Mouse (Mus musculus): ENCODE measurements at regions not wholly inside any gene's neighbourhood (a gene's known extent, or its start where the extent isn't known, plus 50 kb on each side); places are given as distances from the start of the nearest gene placed in this dataset.

DNA sequence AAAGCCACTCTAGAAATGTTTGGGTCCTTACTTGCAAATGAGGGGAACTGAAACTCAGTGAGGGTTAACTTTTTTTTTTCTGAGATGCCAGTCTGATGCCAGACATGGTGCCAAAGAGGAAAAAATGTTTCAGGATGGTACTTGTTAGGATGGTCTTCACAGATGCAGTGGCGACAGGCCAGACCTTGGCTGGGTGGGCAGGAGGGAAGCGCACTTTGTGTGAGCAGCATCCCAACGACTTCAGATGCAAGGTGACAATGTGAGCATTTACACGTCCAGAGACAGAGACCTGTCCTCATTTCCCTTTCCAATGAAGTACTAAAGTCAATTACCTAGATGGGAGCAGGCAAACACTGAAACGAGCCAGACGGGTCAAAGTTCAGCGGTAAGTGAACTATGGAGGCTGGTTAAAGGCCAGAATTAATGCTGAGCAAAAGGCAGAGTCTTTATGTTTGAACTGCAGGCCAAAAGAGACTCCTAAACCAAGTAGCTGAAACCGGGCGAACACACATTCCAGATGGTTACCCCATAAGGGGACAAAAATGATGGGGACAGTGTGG lies 213.7 kb upstream of the Ccdc122 start:
- no peak for DNase-seq (ENCODE audit: low spot score)

DNA sequence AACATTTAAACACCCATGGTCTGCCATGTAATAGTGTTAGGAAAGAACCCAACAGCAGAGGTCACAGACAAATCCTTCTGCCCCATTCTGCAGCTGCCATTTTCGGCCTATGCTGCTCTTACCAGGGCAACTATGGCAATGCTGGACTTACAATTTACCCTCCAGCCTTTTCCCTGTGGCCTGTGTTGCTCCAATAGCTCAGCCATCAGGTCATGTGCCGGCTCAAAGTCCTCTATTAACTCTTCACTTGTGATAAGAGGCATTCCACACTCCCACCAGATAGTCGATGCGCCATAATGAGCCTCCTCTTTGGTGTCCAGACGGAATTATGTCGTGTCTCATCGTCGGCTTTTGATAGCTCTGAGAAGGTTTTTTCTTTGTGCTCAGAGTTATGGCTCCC lies 214.7 kb upstream of the Ccdc122 start:
- no peak for DNase-seq (ENCODE audit: low spot score)

DNA sequence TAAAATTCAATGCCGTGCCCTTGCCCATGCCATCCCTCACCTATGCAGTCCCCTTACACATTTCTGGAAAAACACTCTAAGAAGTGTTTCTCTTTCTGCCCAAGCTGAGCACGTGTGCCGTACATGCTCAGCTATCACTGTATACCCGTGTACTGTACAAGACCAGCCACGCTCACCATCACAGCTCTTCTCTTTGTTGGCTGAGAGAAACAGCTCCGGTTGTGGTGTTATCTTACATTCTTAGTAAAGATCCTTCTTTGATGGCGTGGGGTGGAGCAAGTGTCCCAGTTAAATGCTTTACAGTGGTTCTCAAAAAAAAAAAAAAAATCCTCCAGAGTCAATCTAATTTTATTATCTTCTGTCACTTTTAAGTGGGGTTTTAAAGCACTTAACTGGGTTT lies 215.1 kb upstream of the Ccdc122 start:
- DNase-seq (ENCODE audit: low spot score): no peak

DNA sequence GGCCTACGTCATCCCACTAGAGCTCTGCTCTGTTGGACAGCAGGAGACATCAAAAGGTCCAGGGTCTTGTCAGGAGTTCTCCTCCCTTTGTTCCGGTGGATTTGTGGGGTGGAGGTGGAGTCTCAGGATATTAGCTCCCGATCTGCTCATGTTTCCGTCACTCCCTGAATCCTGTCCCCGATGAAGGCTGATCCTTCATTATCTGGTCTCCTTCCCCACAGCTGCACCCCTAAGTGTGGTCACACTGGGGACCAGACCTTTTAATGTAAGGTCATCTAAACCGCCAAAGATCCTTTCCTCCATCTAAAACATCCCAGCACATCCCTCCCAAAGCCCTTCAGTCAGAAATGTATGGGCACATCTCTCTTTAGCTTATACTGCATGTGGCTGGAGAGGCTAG lies 215.6 kb upstream of the Ccdc122 start:
- no peak for DNase-seq (ENCODE audit: low spot score)

DNA sequence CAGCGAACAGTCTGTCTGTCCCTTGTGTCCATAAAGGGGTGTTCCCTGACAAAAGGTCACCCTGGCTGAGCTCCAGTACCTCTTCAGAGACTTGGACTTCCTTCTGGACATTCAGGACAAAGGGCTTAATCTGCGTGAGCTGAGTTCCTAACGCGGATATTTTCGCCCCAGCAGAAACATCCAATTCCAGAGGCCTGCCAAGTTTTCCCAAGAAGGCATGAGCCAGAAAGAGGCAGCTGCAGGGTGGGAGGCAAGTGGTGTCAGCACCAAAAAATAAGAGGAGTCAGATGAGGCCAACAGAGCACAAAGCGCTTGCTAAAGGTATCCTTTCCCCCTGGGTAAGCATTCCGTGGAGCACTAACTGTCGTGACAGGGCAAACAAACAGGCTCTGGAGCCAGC lies 216.9 kb upstream of the Ccdc122 start:
- peak; percentile 18 for DNase-seq (ENCODE audit: low spot score)

DNA sequence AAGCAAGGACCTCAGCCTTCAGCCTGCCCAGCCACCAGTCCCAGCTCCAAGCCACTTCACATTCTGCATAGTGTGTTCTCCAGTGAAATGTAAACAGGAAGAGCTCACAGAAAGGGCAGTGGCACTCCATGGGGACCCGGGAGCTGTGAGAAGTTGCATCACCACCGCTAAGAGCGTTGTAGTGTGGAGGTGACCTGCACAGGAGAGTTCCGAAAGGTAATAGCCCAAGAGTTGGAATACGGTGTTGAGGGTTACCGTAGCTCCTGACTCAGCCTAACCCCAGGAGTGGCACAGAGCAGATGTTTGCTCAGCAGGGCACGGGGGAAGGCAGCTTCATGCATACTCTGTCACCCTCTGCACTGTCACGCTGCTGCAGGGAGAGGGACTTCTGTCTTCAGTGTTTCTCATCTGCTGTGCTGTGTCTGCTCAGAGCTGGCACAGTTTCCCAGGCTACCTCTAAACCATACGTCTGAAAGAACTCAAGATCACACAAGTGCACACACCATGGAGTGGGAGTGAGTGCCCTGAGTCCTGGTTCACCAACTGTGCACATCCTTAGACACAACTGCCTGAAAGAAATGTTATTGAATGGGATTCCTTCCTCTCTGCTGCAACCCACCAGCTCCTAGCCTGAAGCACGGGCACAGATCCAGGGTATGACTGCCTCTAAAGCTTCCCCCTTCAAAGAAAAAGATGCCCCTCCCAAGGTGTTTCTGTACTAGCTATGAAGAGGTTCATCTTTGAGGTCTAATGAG lies 218.1 kb upstream of the Ccdc122 start:
- no peak for DNase-seq (ENCODE audit: low spot score)

DNA sequence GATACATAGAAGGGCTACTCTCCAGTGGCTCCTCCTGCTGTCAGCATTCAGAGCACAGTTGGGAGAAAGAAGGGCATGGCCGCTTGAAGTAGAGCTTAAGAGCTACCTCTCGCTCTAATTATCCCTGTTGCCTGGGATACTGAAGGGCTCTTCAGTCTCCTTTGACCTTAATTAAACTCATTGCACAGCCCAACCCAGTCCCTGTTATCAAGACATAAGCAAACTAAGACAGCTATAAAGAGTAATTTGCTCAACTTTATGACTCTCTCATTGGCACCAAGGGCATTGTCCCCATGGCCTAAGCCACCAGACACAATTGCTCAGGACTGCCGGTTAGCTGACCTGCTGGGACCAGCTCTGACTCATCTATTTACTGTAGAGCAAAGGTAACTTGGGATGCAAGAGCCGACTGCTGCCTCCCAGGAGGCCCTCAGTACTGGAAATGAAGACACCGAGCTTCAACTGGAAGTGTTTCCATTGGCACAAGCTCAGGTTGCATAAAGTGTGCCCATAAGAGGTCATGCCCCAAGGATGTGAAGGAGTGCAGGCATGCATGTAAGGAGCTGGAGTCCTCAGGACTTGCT lies 219.3 kb upstream of the Ccdc122 start:
- DNase-seq (ENCODE audit: low spot score): peak; percentile 37

DNA sequence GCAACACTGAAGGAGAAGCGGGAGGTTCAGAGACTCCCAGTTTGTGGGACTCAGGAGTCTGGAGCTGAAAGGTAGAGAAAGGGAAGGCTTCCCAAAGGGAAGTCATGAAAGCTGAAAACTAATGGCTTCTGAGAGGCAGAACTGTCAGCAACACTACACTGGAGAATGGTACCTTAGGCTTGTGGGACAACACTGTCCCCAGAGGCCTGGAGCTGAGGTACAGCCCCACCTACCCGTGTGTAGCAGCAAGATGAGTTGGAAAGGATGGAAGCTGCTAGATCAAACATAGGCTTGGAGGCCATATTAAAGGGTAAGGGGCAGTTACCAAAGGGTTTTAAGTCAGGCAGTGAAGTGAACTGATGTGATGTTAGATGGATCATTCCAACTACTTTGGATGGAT lies 219.9 kb upstream of the Ccdc122 start:
- DNase-seq (ENCODE audit: low spot score): no peak

DNA sequence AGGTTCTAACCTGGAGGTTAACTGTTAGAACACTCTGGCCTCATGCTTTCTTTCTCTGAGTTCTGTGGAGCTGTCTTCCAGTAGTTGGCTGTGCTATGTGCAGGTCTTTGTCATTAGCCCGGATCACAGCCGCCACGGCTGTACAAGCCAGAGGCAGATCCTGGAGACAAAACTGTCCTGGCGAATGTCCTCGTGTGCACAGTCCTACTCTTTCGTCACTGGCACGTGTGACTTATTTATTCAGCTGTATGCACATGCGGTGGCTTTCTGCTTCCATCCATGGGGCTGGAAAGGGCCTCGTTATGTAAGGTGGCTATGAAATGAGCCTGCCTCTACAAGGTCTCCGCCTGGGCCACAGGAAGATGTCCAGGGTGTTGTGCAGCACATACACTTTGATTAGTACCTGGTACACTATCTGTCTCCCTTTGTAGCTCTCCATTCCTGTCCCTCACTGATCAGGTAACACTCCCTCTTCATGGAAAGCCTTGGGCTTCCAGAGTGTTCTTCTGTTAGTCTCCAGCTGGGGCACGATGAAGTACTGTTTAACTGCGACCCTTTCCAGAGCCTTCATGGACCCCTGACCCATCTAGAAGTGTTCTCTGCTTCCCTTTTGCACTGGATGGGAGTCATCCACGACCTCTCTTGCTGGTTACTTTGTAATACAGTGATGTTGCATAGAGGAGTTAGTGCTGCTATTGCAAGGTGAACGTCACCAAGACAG lies 224.3 kb upstream of the Ccdc122 start:
- no peak for DNase-seq (ENCODE audit: low spot score)

DNA sequence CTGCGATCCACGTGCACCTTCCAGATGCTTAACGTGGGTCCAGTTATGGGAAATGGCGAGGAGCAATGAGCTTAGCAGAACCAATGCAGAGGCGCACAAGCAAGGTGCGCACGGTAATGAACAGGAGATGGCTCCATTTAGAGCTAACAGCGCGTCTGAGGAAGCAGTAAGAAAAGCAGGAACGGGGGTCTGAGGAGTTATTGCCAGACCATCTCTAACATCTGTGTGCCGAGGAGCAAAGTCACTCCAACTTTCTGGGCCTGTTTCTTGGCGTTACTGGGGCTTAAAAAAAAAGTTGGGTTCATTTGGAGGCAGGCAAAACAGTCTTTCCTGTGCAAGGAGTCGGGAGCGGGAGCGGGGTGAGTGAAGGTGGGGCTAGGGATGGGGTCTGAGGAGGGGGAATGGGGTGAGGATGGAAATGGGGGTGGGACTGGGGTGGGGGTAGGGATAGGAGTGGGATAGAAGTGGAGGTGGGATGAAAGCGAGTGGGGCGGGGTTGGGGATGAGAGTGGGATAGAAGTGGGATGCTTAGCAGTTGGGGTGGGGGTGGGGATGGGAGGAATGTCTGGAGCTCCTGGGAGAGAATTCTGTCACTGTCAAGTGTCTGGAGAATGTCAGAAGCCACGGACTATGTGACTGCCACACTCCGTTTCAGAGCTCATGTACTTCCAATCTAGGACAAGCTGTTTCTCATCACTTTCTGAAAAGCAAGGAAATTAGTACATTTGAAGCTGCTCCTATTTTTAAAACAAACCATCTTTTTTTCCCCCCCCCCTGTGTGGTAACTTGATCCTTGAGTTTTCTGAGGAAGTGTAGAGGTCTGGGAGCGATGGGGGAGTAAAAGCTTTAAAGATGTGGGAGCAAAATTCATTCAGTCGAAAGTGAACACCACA lies 225.6 kb upstream of the Ccdc122 start:
- no peak for DNase-seq (ENCODE audit: low spot score)

DNA sequence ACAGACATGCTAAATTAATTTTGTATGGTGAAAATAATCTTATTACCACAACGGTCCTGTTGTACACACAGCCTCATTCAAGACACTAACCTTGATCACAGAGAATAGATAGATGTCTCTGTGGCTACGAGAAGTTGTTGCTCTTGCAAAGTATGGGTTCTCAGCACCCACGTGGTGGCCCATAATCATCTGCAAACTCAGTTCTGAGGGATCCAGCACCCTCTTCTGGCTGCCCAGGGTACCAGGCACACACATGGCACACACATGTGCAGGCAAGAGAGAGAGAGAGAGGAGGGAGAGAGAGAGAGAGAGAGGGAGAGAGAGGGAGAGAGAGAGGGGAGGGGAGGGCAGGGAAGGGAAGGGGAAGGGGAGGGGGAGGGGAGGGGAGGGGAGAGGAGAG lies 226.5 kb upstream of the Ccdc122 start:
- no peak for DNase-seq (ENCODE audit: low spot score)

DNA sequence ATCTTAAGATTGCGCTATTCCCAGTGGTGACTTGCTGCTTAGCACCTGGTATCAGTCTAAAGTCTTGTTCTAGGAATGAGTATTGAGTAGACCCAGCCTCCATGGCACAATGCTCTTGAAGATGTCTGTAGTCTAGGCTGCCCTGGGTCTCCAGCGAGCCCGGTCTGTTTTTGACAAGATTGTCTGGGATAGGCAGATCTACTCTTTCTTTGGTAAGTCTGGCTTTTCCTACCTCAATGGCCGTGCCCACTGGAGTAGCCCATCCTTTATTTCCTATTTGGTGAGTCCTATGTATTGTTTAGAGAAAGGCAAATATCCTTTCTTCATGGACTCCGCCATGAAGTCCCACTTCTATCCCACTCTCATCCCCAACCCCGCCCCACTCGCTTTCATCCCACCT lies 227.2 kb upstream of the Ccdc122 start:
- DNase-seq (ENCODE audit: low spot score): no peak

DNA sequence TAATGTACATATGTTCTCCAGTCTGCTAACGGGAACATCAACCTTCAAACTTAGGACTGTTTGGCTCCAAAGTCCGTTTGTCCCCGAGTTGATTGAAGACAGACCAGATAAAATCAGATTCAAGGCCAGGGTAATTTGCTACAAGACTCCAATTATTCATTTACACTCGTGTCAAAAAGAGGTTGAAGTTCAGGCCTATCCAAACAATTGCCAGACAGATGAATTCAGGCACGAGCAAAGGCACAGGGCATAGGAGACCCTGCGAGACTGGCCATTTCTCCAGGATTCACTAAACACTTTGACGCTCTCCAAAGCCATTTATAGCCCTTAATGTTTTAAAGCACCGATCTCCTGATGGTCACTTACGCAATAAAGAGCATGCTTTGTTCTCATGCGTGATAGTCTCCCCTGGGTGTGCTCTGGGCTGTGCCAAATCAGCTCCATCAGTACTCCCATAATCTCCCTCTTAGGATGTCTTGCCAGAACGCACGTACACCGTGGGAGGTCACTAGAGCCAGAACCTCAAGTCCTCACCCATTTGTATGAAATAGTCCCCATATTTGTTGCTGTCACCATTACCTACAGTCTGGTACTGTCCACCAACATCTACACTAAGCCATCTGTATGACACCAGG lies 231.3 kb upstream of the Ccdc122 start:
- no peak for DNase-seq (ENCODE audit: low spot score)

DNA sequence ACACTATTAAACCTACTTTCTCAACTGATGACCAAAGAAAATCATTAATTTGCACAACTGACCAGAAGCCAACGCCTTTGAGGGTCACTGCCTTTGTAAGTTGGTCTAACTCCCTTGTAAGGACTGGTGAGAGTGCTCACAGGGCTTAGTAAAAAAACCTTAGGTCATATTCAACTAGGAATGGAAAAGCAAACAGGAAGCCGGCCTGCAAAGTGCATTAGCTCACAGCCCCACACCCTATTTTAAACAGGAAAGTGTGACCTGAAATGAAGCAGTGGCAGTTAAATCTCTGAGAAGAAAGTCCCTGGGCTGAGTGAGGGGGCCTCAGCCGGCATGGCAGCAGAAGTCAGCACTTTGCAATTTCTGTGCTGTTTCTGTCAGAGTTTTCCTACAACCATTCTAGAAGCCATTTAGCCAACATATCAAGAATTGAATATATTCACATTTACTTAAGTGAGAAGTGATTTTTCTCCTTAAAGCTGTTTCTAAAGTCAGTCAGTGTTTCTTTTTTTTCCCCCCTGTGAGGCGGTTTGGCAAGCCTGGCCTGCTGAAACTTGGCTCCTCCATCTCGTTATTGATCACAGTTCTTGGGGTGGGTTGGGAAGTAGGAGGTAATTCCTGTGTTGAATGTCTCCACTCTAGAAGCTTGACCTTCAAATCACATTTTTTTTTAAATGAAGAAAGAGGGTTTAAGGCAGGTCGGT lies 232.0 kb upstream of the Ccdc122 start:
- no peak for DNase-seq (ENCODE audit: low spot score)

DNA sequence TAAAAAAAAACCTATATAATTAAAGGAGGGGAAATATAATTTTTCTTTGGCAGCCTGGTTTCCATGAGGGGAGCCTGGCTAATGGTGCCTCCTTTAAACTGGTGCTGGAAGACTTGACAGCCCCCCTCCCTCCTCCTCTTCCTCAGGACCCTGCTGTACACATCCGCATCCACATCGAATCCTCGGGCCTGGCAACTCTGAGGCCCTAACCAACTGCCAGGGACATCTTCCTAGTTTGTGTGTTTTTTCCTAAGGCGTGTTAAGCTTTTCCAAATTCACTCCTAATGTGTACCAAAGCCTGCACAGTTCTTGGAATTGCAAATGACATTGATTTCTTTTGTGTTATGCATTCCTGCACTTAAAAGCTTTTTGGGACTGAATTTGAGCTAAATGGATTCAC lies 236.4 kb upstream of the Ccdc122 start:
- DNase-seq (ENCODE audit: low spot score): no peak

DNA sequence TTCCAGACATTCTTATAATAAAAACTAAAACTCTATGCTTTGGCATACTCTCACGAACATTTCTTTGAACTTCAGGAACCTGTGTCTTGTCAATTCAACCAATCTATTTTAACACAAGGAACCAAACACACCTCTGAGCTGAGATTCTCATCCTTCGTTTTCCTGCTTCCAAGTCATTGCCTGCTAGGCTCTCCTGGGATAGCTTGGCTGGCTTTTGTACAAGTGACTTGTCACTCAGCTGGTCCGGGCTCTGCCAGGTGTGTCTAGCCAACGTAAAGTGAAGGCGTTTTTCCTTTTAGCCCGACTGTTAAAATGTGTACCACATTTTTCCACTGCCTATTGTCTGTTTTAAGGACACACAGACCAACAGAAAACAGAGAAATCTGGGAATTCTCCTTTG lies 236.8 kb upstream of the Ccdc122 start:
- no peak for DNase-seq (ENCODE audit: low spot score)

DNA sequence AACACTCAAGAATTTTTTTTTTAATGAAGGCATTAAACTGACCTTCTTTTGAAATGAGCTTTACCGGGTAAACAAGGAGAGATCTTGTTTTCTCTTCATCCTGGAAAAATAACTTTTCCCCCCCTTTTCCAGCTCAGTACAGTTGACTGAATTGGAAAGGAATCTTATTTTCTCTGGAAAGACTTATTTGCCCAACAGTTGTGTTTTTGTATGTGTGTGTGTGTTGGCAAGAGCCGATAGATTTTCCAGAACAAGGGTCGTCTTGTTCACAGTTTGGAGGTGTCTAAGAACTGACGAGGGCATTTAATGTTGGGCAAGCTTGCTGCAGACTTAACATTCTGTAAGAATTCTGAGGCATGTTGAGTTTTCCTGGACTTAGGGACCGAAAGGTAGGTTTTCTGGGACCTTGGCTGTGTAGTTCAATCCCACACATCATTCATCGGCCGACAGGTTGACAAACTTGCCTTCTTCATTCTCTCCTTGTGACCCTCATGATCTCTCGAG lies 237.6 kb upstream of the Ccdc122 start:
- DNase-seq (ENCODE audit: low spot score): no peak

DNA sequence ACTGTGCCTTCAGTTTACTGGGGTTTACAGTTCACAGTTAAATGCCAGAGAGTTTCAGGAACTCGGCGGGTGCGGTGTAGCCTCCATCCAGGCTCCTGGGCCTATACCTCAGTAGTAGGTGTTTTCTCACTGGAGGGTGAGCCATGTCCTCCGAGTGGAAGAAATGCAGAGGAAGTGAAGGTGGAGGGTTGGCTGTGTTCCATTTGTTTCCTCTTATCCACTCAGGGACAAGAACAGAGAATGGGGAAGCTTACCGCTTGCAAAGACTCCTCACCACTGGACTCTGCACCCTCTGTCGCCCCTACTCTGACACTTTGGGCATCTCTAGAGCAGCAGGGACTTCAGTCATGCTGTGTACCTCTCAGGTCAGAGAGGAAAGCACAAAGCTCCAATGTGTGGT lies 238.1 kb upstream of the Ccdc122 start:
- no peak for DNase-seq (ENCODE audit: low spot score)

DNA sequence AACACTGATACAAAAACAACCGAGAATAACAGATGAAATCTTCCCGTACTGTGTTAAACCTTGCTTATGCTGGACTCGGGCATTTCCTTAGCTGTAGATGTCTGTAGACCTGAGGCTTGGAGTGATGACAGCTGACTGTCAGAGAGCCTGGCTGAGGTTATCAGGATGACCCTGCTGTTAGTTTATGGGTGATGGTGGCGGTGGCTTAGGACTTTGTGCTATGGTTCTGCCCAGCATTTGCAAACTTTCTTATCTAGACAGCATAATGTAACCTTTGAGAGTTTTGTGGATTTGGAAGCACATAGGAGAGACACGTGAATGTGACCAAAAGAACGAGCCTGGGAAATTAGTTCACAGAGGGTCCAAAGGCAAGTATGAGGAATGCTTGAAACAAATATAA lies 239.1 kb upstream of the Ccdc122 start:
- no peak for DNase-seq (ENCODE audit: low spot score)

DNA sequence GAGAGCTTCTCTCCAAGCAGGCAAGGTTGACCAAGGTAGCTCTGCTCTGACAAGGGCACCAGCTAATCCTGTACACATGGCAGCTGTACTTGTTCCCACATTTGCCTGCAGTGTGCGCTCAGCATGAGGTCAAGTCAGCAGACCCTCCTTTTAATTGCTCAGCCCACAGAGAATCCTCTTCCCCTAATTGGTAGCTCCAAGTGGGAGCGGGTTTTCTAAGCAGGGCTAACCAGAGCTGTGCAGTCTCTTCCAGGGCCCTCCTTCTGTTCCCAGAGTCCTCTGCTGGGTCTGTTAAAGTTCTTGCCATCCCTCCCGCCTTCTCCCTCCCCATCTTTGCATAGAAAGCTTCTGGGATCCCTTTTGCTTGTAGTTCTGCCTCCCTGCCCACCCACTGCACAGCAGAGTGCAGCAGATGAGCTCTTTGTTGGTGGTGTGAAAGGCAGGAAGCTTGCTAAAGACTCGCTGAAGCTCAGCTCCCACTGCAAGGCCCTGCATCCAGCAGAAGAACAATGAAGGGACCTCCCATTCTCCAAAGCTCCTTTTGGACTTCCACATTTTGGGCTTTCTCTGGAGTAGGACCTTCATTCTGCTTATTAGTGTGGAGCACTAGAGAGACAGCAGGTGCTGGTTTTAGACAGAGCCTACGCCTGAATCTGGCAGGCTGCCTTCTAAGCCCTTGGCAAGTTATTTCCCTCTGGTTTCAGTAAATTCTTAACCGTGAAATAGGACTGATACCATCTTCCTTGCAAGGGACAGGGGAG lies 235.3 kb upstream of the Serp2 start:
- DNase-seq (ENCODE audit: low spot score): peak; percentile 86
